Mouse (Mus musculus) CH12.LX (cell line): ENCODE measurements around the gene Marcksl1. TPM values are rescaled to one million over a fixed set of nuclear protein-coding genes. Genes with fewer than 3 reads are reported as not detected.

Source experiments
- DNase-seq: peaks from one replicate; pipeline ENCODE4 v3.0.0-alpha.2; 2013; ENCODE audit errors: extremely low read depth
- H3K27ac ChIP-seq: 2 replicates; pipeline ENCODE4 v1.5.1; 2012; ENCODE audit warnings: low read depth, mild to moderate bottlenecking, control low read depth, moderate library complexity; ENCODE audit not compliant: insufficient read depth
- H3K27me3 ChIP-seq: replicated peaks from 2 replicates; pipeline ENCODE3; 2012; ENCODE audit warnings: inconsistent platforms
- H3K36me3 ChIP-seq, 2 experiments: replicated peaks in 1 of 2; 2 replicates each; pipeline versions ENCODE3 to v1.6.1; 2012; ENCODE audit warnings: inconsistent platforms in 1 of 2, low read length in 1 of 2, mild to moderate bottlenecking in 1 of 2, mixed read lengths in 1 of 2, moderate library complexity in 1 of 2; ENCODE audit not compliant: control insufficient read depth in 1 of 2, insufficient read depth in 1 of 2
- H3K4me1 ChIP-seq, 2 experiments: 2 replicates each; pipeline ENCODE4 v1.6.1; 2012; ENCODE audit warnings: inconsistent platforms in 1 of 2, moderate library complexity in 1 of 2; ENCODE audit not compliant: insufficient read depth in 2 of 2, control insufficient read depth in 1 of 2
- H3K4me2 ChIP-seq: 2 replicates; pipeline ENCODE4 v1.6.1; 2012; ENCODE audit warnings: low read depth, mild to moderate bottlenecking, control low read depth; ENCODE audit not compliant: poor library complexity, insufficient read depth, severe bottlenecking
- H3K4me3 ChIP-seq, 3 experiments: fragments of 150-350 bp in 1 of 3; sonication (generic) in 1 of 3; replicated peaks in 1 of 3; 2 replicates each; pipeline versions ENCODE3 to v1.5.1; 2011 to 2012; ENCODE audit warnings: low read depth in 2 of 3, low read length in 2 of 3, mild to moderate bottlenecking in 2 of 3, moderate library complexity in 2 of 3, control low read depth in 1 of 3, improper control_type of control experiment in 1 of 3, inconsistent platforms in 1 of 3, mixed read lengths in 1 of 3; ENCODE audit not compliant: poor library complexity in 1 of 3
- H3K79me2 ChIP-seq: replicated peaks from 2 replicates; pipeline ENCODE4 v1.6.1; 2012; ENCODE audit warnings: mild to moderate bottlenecking, moderate library complexity; ENCODE audit not compliant: control insufficient read depth, poor library complexity, insufficient read depth, severe bottlenecking; ENCODE audit errors: extremely low read depth
- H3K9ac ChIP-seq: 2 replicates; pipeline ENCODE4 v1.6.1; 2012; ENCODE audit warnings: low read depth, mild to moderate bottlenecking, control low read depth, moderate library complexity; ENCODE audit not compliant: insufficient read depth
- H3K9me3 ChIP-seq: replicated peaks from 2 replicates; pipeline ENCODE3; 2012; ENCODE audit warnings: low read length, inconsistent platforms, mixed read lengths
- BHLHE40 ChIP-seq: IDR thresholded peaks from 2 replicates; pipeline ENCODE4 v1.6.1; 2011; ENCODE audit warnings: mild to moderate bottlenecking, low read depth, low read length, improper control_type of control experiment
- CHD1 ChIP-seq: IDR thresholded peaks from 2 replicates; pipeline ENCODE4 v1.6.1; 2012; ENCODE audit warnings: low read depth, low read length, improper control_type of control experiment, inconsistent platforms
- CHD2 ChIP-seq: IDR thresholded peaks from 2 replicates; pipeline ENCODE4 v1.6.1; 2011; ENCODE audit warnings: low read length, improper control_type of control experiment
- CTCF ChIP-seq, 2 experiments: IDR thresholded peaks in 1 of 2; conservative IDR thresholded peaks in 1 of 2; 2 replicates each; pipeline ENCODE4 v1.5.1; 2011 to 2012; ENCODE audit warnings: low read depth in 2 of 2, low read length in 2 of 2, improper control_type of control experiment in 1 of 2, inconsistent platforms in 1 of 2, mild to moderate bottlenecking in 1 of 2, moderate library complexity in 1 of 2
- E2F4 ChIP-seq: IDR thresholded peaks from 2 replicates; pipeline ENCODE4 v1.6.1; 2011; ENCODE audit warnings: low read depth, low read length, improper control_type of control experiment; ENCODE audit not compliant: insufficient replicate concordance
- ELF1 ChIP-seq: IDR thresholded peaks from 2 replicates; pipeline ENCODE4 v1.6.1; 2014; ENCODE audit warnings: low read depth, mild to moderate bottlenecking, inconsistent platforms, low read length, improper control_type of control experiment
- EP300 ChIP-seq: IDR thresholded peaks from 2 replicates; pipeline ENCODE4 v1.6.1; 2011; ENCODE audit warnings: low read length, improper control_type of control experiment
- ETS1 ChIP-seq: conservative IDR thresholded peaks from 2 replicates; pipeline ENCODE4 v1.6.1; 2012; ENCODE audit warnings: low read depth, mild to moderate bottlenecking, inconsistent platforms, low read length, improper control_type of control experiment, moderate library complexity
- GABPA ChIP-seq: IDR thresholded peaks from 2 replicates; pipeline ENCODE4 v1.6.1; 2012; ENCODE audit warnings: low read depth, low read length, improper control_type of control experiment, inconsistent platforms; ENCODE audit not compliant: insufficient replicate concordance
- HCFC1 ChIP-seq: IDR thresholded peaks from 2 replicates; pipeline ENCODE4 v1.6.1; 2012; ENCODE audit warnings: low read depth, mild to moderate bottlenecking, inconsistent platforms, low read length, improper control_type of control experiment
- IRF4 ChIP-seq: IDR thresholded peaks from 2 replicates; pipeline ENCODE4 v1.6.1; 2014; ENCODE audit warnings: low read depth, mild to moderate bottlenecking, inconsistent platforms, low read length, improper control_type of control experiment
- JUN ChIP-seq: IDR thresholded peaks from 2 replicates; pipeline ENCODE4 v1.6.1; 2011; ENCODE audit warnings: low read depth, mild to moderate bottlenecking, low read length, improper control_type of control experiment, moderate library complexity; ENCODE audit not compliant: insufficient read depth
- JUND ChIP-seq: conservative IDR thresholded peaks from 2 replicates; pipeline ENCODE4 v1.6.1; 2011; ENCODE audit warnings: low read depth, low read length, improper control_type of control experiment
- KAT2A ChIP-seq: IDR thresholded peaks from 2 replicates; pipeline ENCODE4 v1.6.1; 2012; ENCODE audit warnings: low read length, improper control_type of control experiment, inconsistent platforms; ENCODE audit not compliant: insufficient replicate concordance
- MAFK ChIP-seq: IDR thresholded peaks from 2 replicates; pipeline ENCODE4 v1.6.1; 2011; ENCODE audit warnings: low read length, improper control_type of control experiment; ENCODE audit not compliant: insufficient replicate concordance
- MAX ChIP-seq: IDR thresholded peaks from 2 replicates; pipeline ENCODE4 v1.6.1; 2011; ENCODE audit warnings: low read length, improper control_type of control experiment
- MAZ ChIP-seq: IDR thresholded peaks from 2 replicates; pipeline ENCODE4 v1.6.1; 2012; ENCODE audit warnings: low read depth, mild to moderate bottlenecking, inconsistent platforms, low read length, improper control_type of control experiment, moderate library complexity
- MEF2A ChIP-seq: IDR thresholded peaks from 2 replicates; pipeline ENCODE4 v1.6.1; 2014; ENCODE audit warnings: low read depth, mild to moderate bottlenecking, inconsistent platforms, low read length, improper control_type of control experiment, borderline replicate concordance
- MXI1 ChIP-seq: IDR thresholded peaks from 2 replicates; pipeline ENCODE4 v1.6.1; 2011; ENCODE audit warnings: mild to moderate bottlenecking, low read depth, low read length, improper control_type of control experiment
- MYC ChIP-seq: IDR thresholded peaks from 2 replicates; pipeline ENCODE4 v1.6.1; 2011; ENCODE audit warnings: low read depth, mild to moderate bottlenecking, improper control_type of control experiment, low read length
- NELFE ChIP-seq: IDR thresholded peaks from 2 replicates; pipeline ENCODE4 v1.6.1; 2011; ENCODE audit warnings: low read depth, low read length, improper control_type of control experiment
- NRF1 ChIP-seq: IDR thresholded peaks from 2 replicates; pipeline ENCODE4 v1.6.1; 2014; ENCODE audit warnings: low read depth, mild to moderate bottlenecking, inconsistent platforms, low read length, improper control_type of control experiment, moderate library complexity
- PAX5 ChIP-seq: IDR thresholded peaks from 2 replicates; pipeline ENCODE4 v1.6.1; 2012; ENCODE audit warnings: low read length, inconsistent platforms, mixed read lengths
- POLR2A ChIP-seq: IDR thresholded peaks from 2 replicates; pipeline ENCODE4 v1.6.1; 2011; ENCODE audit warnings: low read depth, mild to moderate bottlenecking, improper control_type of control experiment, low read length
- POLR2AphosphoS2 ChIP-seq: IDR thresholded peaks from 2 replicates; pipeline ENCODE4 v1.6.1; 2011; ENCODE audit warnings: low read depth, low read length, improper control_type of control experiment
- RAD21 ChIP-seq: IDR thresholded peaks from 2 replicates; pipeline ENCODE4 v1.6.1; 2011; ENCODE audit warnings: low read depth, mild to moderate bottlenecking, low read length, improper control_type of control experiment, moderate library complexity
- RCOR1 ChIP-seq: conservative IDR thresholded peaks from 2 replicates; pipeline ENCODE4 v1.6.1; 2012; ENCODE audit warnings: low read depth, mild to moderate bottlenecking, inconsistent platforms, low read length, improper control_type of control experiment
- SIN3A ChIP-seq: IDR thresholded peaks from 2 replicates; pipeline ENCODE4 v1.6.1; 2012; ENCODE audit warnings: low read length, improper control_type of control experiment, inconsistent platforms
- SMC3 ChIP-seq: IDR thresholded peaks from 2 replicates; pipeline ENCODE4 v1.6.1; 2011; ENCODE audit warnings: low read depth, low read length, improper control_type of control experiment
- TBP ChIP-seq: conservative IDR thresholded peaks from 2 replicates; pipeline ENCODE4 v1.6.1; 2011; ENCODE audit warnings: low read depth, low read length, improper control_type of control experiment
- TCF12 ChIP-seq: IDR thresholded peaks from 2 replicates; pipeline ENCODE4 v1.6.1; 2014; ENCODE audit warnings: low read depth, mild to moderate bottlenecking, inconsistent platforms, low read length, improper control_type of control experiment
- UBTF ChIP-seq: IDR thresholded peaks from 2 replicates; pipeline ENCODE4 v1.6.1; 2012; ENCODE audit warnings: low read depth, mild to moderate bottlenecking, inconsistent platforms, low read length, improper control_type of control experiment, moderate library complexity
- USF1 ChIP-seq: IDR thresholded peaks from 2 replicates; pipeline ENCODE4 v1.6.1; 2014; ENCODE audit warnings: low read depth, mild to moderate bottlenecking, inconsistent platforms, low read length, improper control_type of control experiment
- USF2 ChIP-seq: conservative IDR thresholded peaks from 2 replicates; pipeline ENCODE4 v1.6.1; 2011; ENCODE audit warnings: low read depth, low read length, improper control_type of control experiment
- ZC3H11A ChIP-seq: IDR thresholded peaks from 2 replicates; pipeline ENCODE4 v1.6.1; 2012; ENCODE audit warnings: low read depth, mild to moderate bottlenecking, inconsistent platforms, low read length, improper control_type of control experiment
- ZKSCAN1 ChIP-seq: IDR thresholded peaks from 2 replicates; pipeline ENCODE4 v1.6.1; 2012; ENCODE audit warnings: low read depth, inconsistent platforms, low read length, improper control_type of control experiment, borderline replicate concordance
- ZMIZ1 ChIP-seq: IDR thresholded peaks from 2 replicates; pipeline ENCODE4 v1.6.1; 2012; ENCODE audit warnings: low read depth, mild to moderate bottlenecking, inconsistent platforms, low read length, improper control_type of control experiment
- ZNF384 ChIP-seq: IDR thresholded peaks from 2 replicates; pipeline ENCODE4 v1.6.1; 2012; ENCODE audit warnings: low read depth, low read length, improper control_type of control experiment, inconsistent platforms
- dilution Hi-C: fragments of 300-500 bp; cut with MboI; formaldehyde crosslinking; loops from 2 replicates; pipeline ENCODE4 v1.14.3; 2020; ENCODE audit warnings: low sequenced_read_pairs; ENCODE audit not compliant: extremely low pct_unique_long_range_greater_than_20kb, extremely low pct_ligation_motif_present
- in situ Hi-C: fragments of 300-500 bp; cut with MboI; formaldehyde crosslinking; loops from 3 replicates; pipeline ENCODE4 v1.14.3; 2019; ENCODE audit warnings: low sequenced_read_pairs, low pct_ligation_motif_present, low pct_unique_long_range_greater_than_20kb, mixed read lengths
- polyA plus RNA-seq: library from polyadenylated mRNA; unstranded; fragments of >175 nt; gene quantifications from 2 replicates; pipeline ENCODE4 v1.2.1, GENCODE M21; 2012; ENCODE audit warnings: low read depth; ENCODE audit not compliant: insufficient read length
- total RNA-seq, 2 experiments: library from RNA; depleted of rRNA; stranded (reverse); fragments of 300-350 nt in 1 of 2; fragments of >200 nt in 1 of 2; gene quantifications; 2 replicates each; pipeline ENCODE4 v1.2.3; 2012 to 2014

Gene Marcksl1
- total RNA-seq (2012; rRNA removed) (194 and 195 TPM in 2 replicates), total RNA-seq (2014; rRNA removed) (260 and 265 TPM in 2 replicates), polyA plus RNA-seq (423 and 494 TPM in 2 replicates)

DNA sequence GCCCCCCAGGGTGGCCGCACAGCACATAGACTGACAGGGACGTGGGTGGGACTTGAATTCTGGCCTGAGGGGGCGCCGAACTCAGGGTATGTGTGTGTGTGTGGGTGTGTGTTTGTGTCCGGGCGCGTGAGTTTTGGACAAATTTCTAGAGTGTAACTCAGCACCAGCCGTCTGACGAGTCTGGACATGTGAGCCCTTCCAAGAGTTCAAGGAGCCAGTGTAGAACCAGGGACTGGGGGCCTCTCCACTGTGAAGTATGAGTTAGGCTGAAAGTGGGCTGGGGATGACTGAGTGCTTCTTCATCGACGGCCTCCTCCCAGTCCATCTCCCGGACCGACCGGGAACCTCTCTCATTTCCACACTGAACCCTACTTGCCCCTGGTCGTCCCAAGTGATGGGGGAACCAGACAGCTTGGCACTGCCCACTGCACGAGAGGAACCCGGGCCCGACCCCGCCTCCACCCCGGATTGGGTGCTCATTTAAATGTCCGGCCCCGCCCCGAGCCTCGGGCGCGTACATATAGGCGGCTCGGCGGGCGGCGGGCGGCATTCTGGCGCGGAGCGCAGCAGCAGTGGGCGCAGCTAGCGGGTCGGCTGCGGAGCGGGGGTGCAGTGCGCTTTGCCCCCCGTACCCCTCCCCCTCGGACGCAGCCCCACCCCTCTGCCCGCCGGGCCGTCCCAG, at the start of gene Marcksl1:
Marcksl1 (plus strand) TSS at position 496 of the 682 bp plus-strand sequence.
- peaks cover 10 to 47% of the 10 kb centered on the region in 2 experiments for H3K4me1 ChIP-seq
- H3K4me2 ChIP-seq, result peak within 1 kb of the TSS; percentile 79
- in situ Hi-C loops, result no loop called here
- H3K9me3 ChIP-seq, result no peaks in the 10 kb centered on the region
- DNase-seq, result peak; percentile 76
- H3K36me3 ChIP-seq, result peaks cover 20 to 21% of the 10 kb centered on the region in 2 experiments
- H3K4me3 ChIP-seq, result peak within 1 kb of the TSS; percentile 66 to 97 (median 83)
- peak within 1 kb of the TSS; percentile 99 for H3K9ac ChIP-seq
- H3K27me3 ChIP-seq, result peaks cover 4% of the 10 kb centered on the region
- H3K27ac ChIP-seq, result peak within 1 kb of the TSS; percentile 51; the same call in 1 of the 2 replicates
- peaks cover 14% of the 10 kb centered on the region for H3K79me2 ChIP-seq
- dilution Hi-C loops, result no loop called here
- TF ChIP-seq ETS1, result no peak
- TF ChIP-seq E2F4, result no peak
- TF ChIP-seq ELF1, result no peak
- no peak for TF ChIP-seq IRF4
- TF ChIP-seq MAFK, result no peak
- TF ChIP-seq USF1, result no peak
- no peak for TF ChIP-seq USF2
- TF ChIP-seq TBP, result peak; percentile 80
- TF ChIP-seq KAT2A, result no peak
- peak; percentile 29; the same call in 1 of the 2 replicates for TF ChIP-seq MEF2A
- peak; percentile 67; the same call in 1 of the 2 replicates for TF ChIP-seq MAZ
- TF ChIP-seq CTCF (conservative IDR thresholded peaks at IDR 0.05 in 1 of 2, IDR thresholded peaks at IDR 0.05 in 1 of 2; ENCODE audit: low read depth in 2 of 2, low read length in 2 of 2), result 0 out of 4 replicates have a peak, but pooled peaks of 1 of the 2 experiments have one; percentile 15
- TF ChIP-seq PAX5, result no peak
- no peak for TF ChIP-seq CHD1
- peak; percentile 57 for TF ChIP-seq SIN3A
- TF ChIP-seq ZC3H11A, result no peak
- peak; percentile 98 for TF ChIP-seq NELFE
- peak; percentile 89 for TF ChIP-seq BHLHE40
- TF ChIP-seq MYC, result no peak
- peak; percentile 99 for TF ChIP-seq ZMIZ1
- TF ChIP-seq MXI1, result peak; percentile 45; the same call in 1 of the 2 replicates
- no peak for TF ChIP-seq CHD2
- no peak for TF ChIP-seq EP300
- TF ChIP-seq RAD21, result no peak
- TF ChIP-seq NRF1, result no peak
- TF ChIP-seq SMC3, result no peak
- no peak for TF ChIP-seq ZKSCAN1
- TF ChIP-seq MAX, result peak; percentile 10; the same call in 1 of the 2 replicates
- TF ChIP-seq HCFC1, result no peak
- TF ChIP-seq POLR2AphosphoS2, result peak; percentile 78; the same call in 1 of the 2 replicates
- TF ChIP-seq RCOR1, result no peak; the same call in 1 of the 2 replicates
- TF ChIP-seq JUND, result no peak
- no peak for TF ChIP-seq JUN
- peak; percentile 99 for TF ChIP-seq POLR2A
- no peak for TF ChIP-seq ZNF384
- no peak for TF ChIP-seq GABPA
- TF ChIP-seq TCF12, result peak; percentile 89
- TF ChIP-seq UBTF, result no peak
- TF ChIP-seq, all 38 proteins: peak for 13
